Mouse (Mus musculus) megakaryocyte progenitor cell, adult 5-6 weeks (primary cell): ENCODE measurements around the gene Gm14295. TPM values are rescaled to one million over a fixed set of nuclear protein-coding genes. Genes with fewer than 3 reads are reported as not detected.
"Not testable (repeated sequence)": the region's sequence is repeated elsewhere in the genome, so short reads cannot be mapped to it uniquely, and the experiment has no call there.

Experiments
- ATAC-seq: replicated peaks from 2 replicates; pipeline ENCODE4 v1.8.0; 2016; ENCODE audit warnings: mild to moderate bottlenecking, moderate TSS enrichment, inconsistent platforms; ENCODE audit not compliant: poor library complexity
- total RNA-seq, 2 experiments: library from RNA; stranded (forward) in 1 of 2; stranded (reverse) in 1 of 2; fragments of 157-497, 149-512 nt in 1 of 2; fragments of 200-1000 nt in 1 of 2; gene quantifications; 2 replicates each; pipeline versions ENCODE4 v1.2.3 to v1.2.4; 2015 to 2017

Gm14295 gene
- total RNA-seq (2015): 15.9 and 18.9 TPM in 2 replicates
- 6.0 and 48.4 TPM in 2 replicates for total RNA-seq (2017)

GRCm38 (mm10) chr2:176798312-176798711, at the start of gene Gm14295:
TSS of gene Gm14295 (plus strand) at chr2:176798612.
- ATAC-seq: not testable (repeated sequence)

DNA sequence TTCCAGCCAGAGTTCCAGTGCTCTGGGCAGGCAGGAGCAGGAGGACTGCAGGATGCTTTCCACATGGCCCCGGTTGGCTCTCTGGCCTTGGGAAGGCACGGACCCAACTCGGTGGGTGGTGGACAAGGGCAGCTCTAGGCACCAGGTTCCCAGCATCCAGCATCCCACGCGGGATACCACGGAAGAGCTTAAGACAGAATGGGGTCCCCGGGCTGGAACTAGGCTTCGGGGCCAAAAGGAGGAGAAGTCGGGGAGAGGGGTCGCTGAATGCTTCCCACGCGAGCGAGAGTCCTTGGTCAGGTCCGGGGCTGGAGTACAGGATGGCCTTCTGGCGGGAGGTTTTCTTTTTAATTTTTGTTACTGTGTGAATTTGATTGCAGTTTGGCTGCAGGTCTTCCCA, 373 bp downstream of the Gm14295 start:
- not testable (repeated sequence) for ATAC-seq

DNA sequence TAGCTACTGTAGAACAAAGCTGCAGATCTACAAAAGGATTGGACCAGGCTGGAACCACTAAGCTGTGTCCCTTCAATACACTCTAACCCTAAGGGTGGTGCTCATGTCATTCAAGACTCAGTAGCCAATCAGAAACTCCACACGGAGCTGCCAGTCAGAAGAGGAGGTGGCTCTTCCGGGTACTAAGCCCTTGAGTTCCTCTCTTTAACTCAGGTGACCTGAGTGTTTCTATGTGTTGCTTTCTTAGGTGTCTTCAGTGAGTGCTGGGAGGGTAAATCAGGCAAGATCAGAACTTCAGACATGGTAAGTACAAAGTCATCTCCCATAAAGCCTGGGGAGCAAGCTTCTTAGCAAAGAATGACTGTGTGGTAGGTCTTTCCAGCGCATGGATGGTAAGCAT, 32.4 kb downstream of the Gm14295 start, which contains the start of gene Gm14408:
TSS of gene Gm14408 (plus strand) at position 301 of the 400 bp plus-strand sequence.
- ATAC-seq: not testable (repeated sequence)

Other genes with a start within 250 kb of the Gm14295 start
- 16.7 and 21.6 TPM in 2 replicates for gene Gm14308, start 162.3 kb upstream of the Gm14295 start, total RNA-seq (2015)
- gene Gm14308, start 162.3 kb upstream of the Gm14295 start, total RNA-seq (2017): 20.0 and 24.2 TPM in 2 replicates
- gene Zfp973, start 128.1 kb upstream of the Gm14295 start, total RNA-seq (2015): 21.3 and 27.3 TPM in 2 replicates
- 10.1 and 12.3 TPM in 2 replicates for gene Zfp973, start 128.1 kb upstream of the Gm14295 start, total RNA-seq (2017)
- gene Gm14305, start 90.3 kb upstream of the Gm14295 start, total RNA-seq (2015): 20.8 and 25.0 TPM in 2 replicates
- 11.5 and 24.3 TPM in 2 replicates for gene Gm14305, start 90.3 kb upstream of the Gm14295 start, total RNA-seq (2017)
- gene Gm14408, start 32.5 kb downstream of the Gm14295 start, total RNA-seq (2015): not detected in 2 replicates
- not detected in 2 replicates for gene Gm14408, start 32.5 kb downstream of the Gm14295 start, total RNA-seq (2017)
- 9.0 and 14.6 TPM in 2 replicates for gene Gm14296, start 129.2 kb downstream of the Gm14295 start, total RNA-seq (2015)
- 8.8 and 10.6 TPM in 2 replicates for gene Gm14296, start 129.2 kb downstream of the Gm14295 start, total RNA-seq (2017)
- 6.8 and 14.4 TPM in 2 replicates for gene Gm14419, start 202.3 kb downstream of the Gm14295 start, total RNA-seq (2015)
- gene Gm14419, start 202.3 kb downstream of the Gm14295 start, total RNA-seq (2017): 4.5 and 24.1 TPM in 2 replicates